Mouse (Mus musculus): ENCODE results near the gene Ctrl.

DNA sequence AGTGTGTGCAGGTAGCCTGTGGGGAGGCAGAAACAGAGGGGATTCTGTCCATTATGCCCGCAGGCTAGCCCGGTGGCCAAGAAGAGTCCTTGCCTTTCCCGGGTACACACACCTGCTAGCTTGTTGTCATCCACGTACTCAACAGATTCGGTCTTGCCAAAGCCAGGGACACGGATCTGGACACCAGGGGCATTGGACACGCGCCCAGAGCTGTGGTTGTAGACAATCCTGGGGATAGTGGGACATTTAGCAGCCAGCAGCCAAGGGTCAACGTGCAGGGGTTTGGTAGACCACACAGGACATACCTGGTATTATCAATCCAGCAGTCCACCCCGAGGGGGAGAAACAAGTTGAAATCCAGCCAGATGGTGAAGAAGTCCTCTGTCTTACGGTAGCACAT is 8.4 kb upstream of the Ctrl start:
- no peak for TF ChIP-seq CTCF (IDR thresholded peaks at IDR 0.05; ENCODE audit: extremely low read depth, insufficient read depth, insufficient read length, insufficient replicate concordance)
- TF ChIP-seq POLR2A (IDR thresholded peaks at IDR 0.05; ENCODE audit: low read depth, low read length), result no peak
